Mouse (Mus musculus): ENCODE data around the gene Znrf1.

DNA sequence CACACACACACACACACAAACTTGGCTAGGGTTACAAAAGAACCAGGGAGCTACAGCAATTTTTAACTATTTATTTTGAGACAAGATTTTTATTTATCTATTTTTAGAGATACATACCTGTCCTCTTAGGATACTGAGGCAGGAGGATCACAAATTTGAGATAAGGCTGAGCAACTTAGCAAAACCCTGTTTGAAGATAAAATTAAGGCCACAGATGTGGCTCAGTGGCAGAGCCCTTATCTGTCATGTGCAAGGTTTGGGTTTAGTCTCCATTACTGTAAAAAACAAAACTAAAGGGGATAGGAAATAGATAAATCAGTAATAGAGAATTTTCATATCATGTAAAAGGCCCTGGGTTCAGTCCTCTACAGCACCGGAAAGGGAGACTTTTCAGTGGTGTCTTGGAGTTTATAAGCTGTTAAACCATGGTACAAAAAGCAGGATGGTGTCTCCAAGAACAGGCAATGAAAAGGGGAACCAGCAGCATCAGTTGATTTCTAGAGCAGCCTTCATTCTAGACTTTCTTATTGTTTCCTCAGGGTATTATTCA is 51.7 kb downstream of the Znrf1 start:
- TF ChIP-seq CTCF (IDR thresholded peaks at IDR 0.05; ENCODE audit: extremely low read depth, insufficient read length, insufficient replicate concordance, low read depth, low read length) (no peak), POLR2A (IDR thresholded peaks at IDR 0.05; ENCODE audit: low read depth, low read length) (no peak)

All from small intestine, adult 2 months (tissue).